Mouse (Mus musculus) left cerebral cortex, postnatal 4 days (tissue): Measurements from ENCODE around the gene Zfyve21. TPM values are rescaled to one million over a fixed set of nuclear protein-coding genes. Genes with fewer than 3 reads are reported as not detected.

Experiments
- total RNA-seq, 2 experiments: library from RNA; stranded (reverse); gene quantifications; 2 replicates each; pipeline ENCODE4 v1.2.3; 2021

Zfyve21 gene
- total RNA-seq, 2 experiments from 2014 or later = 11.6 to 12.6 TPM

Other genes starting within 250 kb of the Zfyve21 start
- 100 to 1,000 TPM; 139 to 141 TPM for gene Mark3, start 239.6 kb upstream of the Zfyve21 start, total RNA-seq
- gene Ckb, start 141.8 kb upstream of the Zfyve21 start, total RNA-seq = 100 to 1,000 TPM; 638 to 668 TPM
- 10 to 100 TPM; 21.3 to 22.0 TPM for gene Trmt61a, start 136.1 kb upstream of the Zfyve21 start, total RNA-seq
- 10 to 100 TPM; 42.0 to 43.6 TPM for gene Bag5, start 100.9 kb upstream of the Zfyve21 start, total RNA-seq
- gene Apopt1, start 100.9 kb upstream of the Zfyve21 start, total RNA-seq = 10 to 100 TPM; 27.0 to 33.0 TPM
- 100 to 1,000 TPM; 716 to 729 TPM for gene Klc1, start 55.3 kb upstream of the Zfyve21 start, total RNA-seq
- gene Xrcc3, start 297 bp upstream of the Zfyve21 start, total RNA-seq = 1 to 10 TPM; 1.5 to 2.2 TPM
- 10 to 100 TPM; 58.1 to 60.3 TPM for gene Ppp1r13b, start 93.9 kb downstream of the Zfyve21 start, total RNA-seq
- gene Atp5mpl, start 152.8 kb downstream of the Zfyve21 start, total RNA-seq = 100 to 1,000 TPM; 363 to 384 TPM
- gene Tdrd9, start 157.4 kb downstream of the Zfyve21 start, total RNA-seq = under 1 TPM; 0.34 to 0.56 TPM
- not detected for gene Rd3l, start 167.1 kb downstream of the Zfyve21 start, total RNA-seq